Mouse (Mus musculus) cerebellum, adult 2 months (tissue): Measurements from ENCODE around the gene Trappc2l.

Experiments used
- CTCF ChIP-seq: fragments of 200-500 bp; IDR thresholded peaks from 2 replicates; pipeline ENCODE4 v1.5.1; 2011; ENCODE audit warnings: low read depth, mild to moderate bottlenecking, control low read depth, low read length, moderate library complexity, borderline replicate concordance; ENCODE audit not compliant: insufficient read depth
- POLR2A ChIP-seq: fragments of 200-500 bp; IDR thresholded peaks from 2 replicates; pipeline ENCODE4 v1.6.1; 2011; ENCODE audit warnings: low read length, control low read depth, borderline replicate concordance; ENCODE audit not compliant: insufficient read depth

GRCm38 (mm10) chr8:122663106-122663505 lies 51.7 kb downstream of the Trappc2l start:
- TF ChIP-seq CTCF (no peak), POLR2A (no peak)
